ENCODE assay signal across 9 mouse cellular contexts in the genomic region with DNA sequence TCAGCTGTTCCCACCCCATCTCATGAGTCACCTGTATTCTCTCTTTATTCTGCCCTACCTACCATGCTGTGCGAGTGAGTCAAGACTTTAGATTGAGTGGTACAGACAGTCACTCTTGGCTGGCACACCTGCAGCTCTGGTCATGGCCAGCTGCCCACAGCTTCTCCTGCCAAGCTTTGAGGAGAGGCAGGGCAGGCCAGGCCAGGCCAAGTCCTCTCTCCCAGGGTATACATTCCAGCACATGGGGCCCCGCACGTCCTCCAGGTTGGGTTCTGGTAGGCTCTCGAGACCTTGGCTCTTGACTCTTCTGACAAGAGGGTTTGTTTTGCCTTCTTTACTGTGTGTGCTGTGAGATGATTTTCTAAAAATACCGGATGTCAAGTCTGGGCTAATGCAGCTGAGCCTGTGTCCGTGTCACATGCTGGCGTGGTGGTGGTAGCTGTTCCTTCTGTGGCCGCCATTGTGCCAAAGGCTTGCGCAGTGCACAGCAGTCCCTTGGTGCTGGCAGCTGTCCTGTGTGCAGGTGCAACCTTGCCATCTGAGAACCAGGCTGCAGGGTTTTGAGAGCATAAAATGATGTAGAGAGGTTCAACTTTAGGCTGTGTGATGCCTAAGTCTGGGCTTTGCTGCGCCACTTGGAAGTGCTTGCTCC. TPM values are rescaled to one million over a fixed set of nuclear protein-coding genes. Genes with fewer than 3 reads are reported as not detected.
DNase-seq lines count a peak whose midpoint lies in the region; ATAC-seq and TF ChIP-seq lines count a peak whose summit lies in the region.
"Had no signal": no experiment of that assay in that cellular context is flagged by ENCODE, and none has a peak within 500 bp of the region (broad histone marks: within the 10 kb centered on the region; RNA-seq: fewer than 3 reads in every experiment).

No protein-coding gene starts in this region.

- H3K27me3 ChIP-seq in liver, adult 2 months (ENCODE audit: control insufficient read depth, insufficient read depth, low read length) = no peaks in the 10 kb centered on the region
- no peaks in the 10 kb centered on the region for H3K27me3 ChIP-seq in liver, embryonic 12.5 days (replicated peaks)

- no peaks in the 10 kb centered on the region for H3K79me2 ChIP-seq in liver, adult 2 months (ENCODE audit: control insufficient read depth, insufficient read depth, low read length)

- no peak for TF ChIP-seq CTCF in liver, adult 2 months (IDR thresholded peaks at IDR 0.05; ENCODE audit: low read depth, low read length)
- no peak for TF ChIP-seq CTCF in gastrocnemius, adult 2 months (IDR thresholded peaks at IDR 0.05)
- TF ChIP-seq CTCF in olfactory bulb, adult 2 months (IDR thresholded peaks at IDR 0.05; ENCODE audit: insufficient read depth, low read depth, low read length) = no peak

- TF ChIP-seq POLR2A in liver, adult 2 months (IDR thresholded peaks at IDR 0.05; ENCODE audit: extremely low read depth, insufficient read depth, low read length) = no peak
- TF ChIP-seq POLR2A in olfactory bulb, adult 2 months (IDR thresholded peaks at IDR 0.05; ENCODE audit: insufficient read depth, low read depth, low read length) = no peak

- H3K4me2 ChIP-seq in liver, embryonic 12.5 days = no peak overlapping the region

- intact Hi-C loops in gastrocnemius, adult 2 months (cut with DNase I) = loop anchor here (2.0 kb wide), 1 partner anchor 47 kb away; the partner anchor contains the start of gene Nt5dc3
- intact Hi-C loops in left cerebral cortex, postnatal 25 days (cut with DNase I) = loop anchor here (10.0 kb wide), 1 partner anchor 121 kb away; the partner anchor contains the start of genes Hsp90b1 and Ttc41

- peak; percentile 68 for DNase-seq in liver, adult 2 months (ENCODE audit: extremely low read depth, low read depth, low spot score)
- DNase-seq in gastrocnemius, adult 2 months = peak; percentile 91
- peak; percentile 84 to 88 for DNase-seq in kidney, adult 8-10 months
- DNase-seq in left cerebral cortex, postnatal 25 days (ENCODE audit: low spot score in 2 of 2) = no peak
- DNase-seq in retina, embryonic 14.5 days (ENCODE audit: low spot score) = no peak

- no peak overlapping the region for H3K27ac ChIP-seq in liver, adult 2 months (replicated peaks; ENCODE audit: insufficient read depth, low read depth, low read length)
- no peak overlapping the region for H3K27ac ChIP-seq in liver, embryonic 12.5 days
- peak overlapping the region; percentile 87 for H3K27ac ChIP-seq in gastrocnemius, adult 2 months
- 0 out of 2 replicates have a peak overlapping the region, but pooled peaks have one; percentile 1 for H3K27ac ChIP-seq in olfactory bulb, adult 2 months (ENCODE audit: insufficient read depth, low read depth, low read length)
- H3K27ac ChIP-seq: hindbrain, embryonic 10.5 days had no signal

- no peak overlapping the region for H3K9ac ChIP-seq in liver, adult 2 months (ENCODE audit: low read depth, low read length)
- H3K9ac ChIP-seq in liver, embryonic 12.5 days = no peak overlapping the region

- H3K4me3 ChIP-seq in liver, adult 2 months (ENCODE audit: insufficient read depth, low read depth, low read length) = no peak overlapping the region
- H3K4me3 ChIP-seq in liver, embryonic 12.5 days = no peak overlapping the region
- no peak overlapping the region for H3K4me3 ChIP-seq in gastrocnemius, adult 2 months
- H3K4me3 ChIP-seq in olfactory bulb, adult 2 months (ENCODE audit: insufficient read depth, low read depth, low read length) = no peak overlapping the region
- H3K4me3 ChIP-seq: hindbrain, embryonic 10.5 days had no signal

- H3K4me1 ChIP-seq in liver, adult 2 months (ENCODE audit: control insufficient read depth, insufficient read depth, low read length) = no peaks in the 10 kb centered on the region
- H3K4me1 ChIP-seq in liver, embryonic 12.5 days = no peaks in the 10 kb centered on the region
- peaks cover 10% of the 10 kb centered on the region for H3K4me1 ChIP-seq in olfactory bulb, adult 2 months (ENCODE audit: control insufficient read depth, insufficient read depth, low read length)

- ATAC-seq in liver, embryonic 12.5 days = no peak
- no peak for ATAC-seq in erythroblast, adult 5-6 weeks (replicated peaks; ENCODE audit: low FRiP score, poor library complexity, severe bottlenecking)

- H3K36me3 ChIP-seq in liver, adult 2 months (ENCODE audit: control insufficient read depth, insufficient read depth, low read length) = peaks cover 9% of the 10 kb centered on the region; the same call in 1 of the 2 replicates
- H3K36me3 ChIP-seq in liver, embryonic 12.5 days = peaks cover 37% of the 10 kb centered on the region

- 0 out of 2 replicates have a peak, but pooled peaks cover 3% of the 10 kb centered on the region for H3K9me3 ChIP-seq in liver, embryonic 12.5 days (replicated peaks)
- H3K9me3 ChIP-seq: hindbrain, embryonic 10.5 days had no signal

- WGBS in liver, adult 2 months = 66% methylated on average over 10 of the region's 10 CpGs
- 84% methylated on average over 10 of the region's 10 CpGs for WGBS in liver, embryonic 12.5 days (ENCODE audit: insufficient replicate concordance)
- WGBS in olfactory bulb, adult 2 months = 84% methylated on average over 10 of the region's 10 CpGs

RNA-seq across cellular contexts. Expression of gene Nt5dc3, which starts 47.2 kb away (rescaled TPM):
- total RNA-seq in liver, adult 2 months (2014; rRNA removed) = 5.3 and 6.6 TPM in 2 replicates
- polyA plus RNA-seq in liver, adult 2 months (2012; rRNA removed) = 8.3 and 10.3 TPM in 2 replicates
- 0.65 and 0.69 TPM in 2 replicates for polyA plus RNA-seq in liver, embryonic 12.5 days (2016; fragmentation: Nextera tagmentation; extraction: Ambion mirVana)
- total RNA-seq in gastrocnemius, adult 2 months (2021) = 10 to 100 TPM; 36.1 to 77.7 TPM
- not detected in 2 replicates for polyA plus RNA-seq in olfactory bulb, adult 2 months (2012; ENCODE audit: insufficient read depth, insufficient read length, low replicate concordance, missing spikeins)
- total RNA-seq in erythroblast, adult 5-6 weeks (2015; ENCODE audit: low replicate concordance) = 1.3 and 1.5 TPM in 2 replicates
- total RNA-seq in erythroblast, adult 5-6 weeks (2017; ENCODE audit: low replicate concordance) = 0.17 and 0.70 TPM in 2 replicates
- 10 to 100 TPM; 81.0 to 81.1 TPM for total RNA-seq in left cerebral cortex, postnatal 25 days (2021)

Comparison
In these comparisons a context has a peak if more than half of its experiments do, and no peak if none do; other contexts are left out.
1. DNase-seq: peak in liver, adult 2 months (single experiment), gastrocnemius, adult 2 months (single experiment) and kidney, adult 8-10 months (2 of 2); none in left cerebral cortex, postnatal 25 days (0 of 2) and retina, embryonic 14.5 days (single experiment).
2. H3K27ac ChIP-seq: peak in gastrocnemius, adult 2 months (single experiment) and olfactory bulb, adult 2 months (single experiment); none in liver, adult 2 months (single experiment) and liver, embryonic 12.5 days (single experiment).